ENCODE assay signal across 9 mouse cellular contexts in genomic region chr10:61759869-61760268, GRCm38 (mm10). TPM values are rescaled to one million over a fixed set of nuclear protein-coding genes. Genes with fewer than 3 reads are reported as not detected.
DNase-seq lines count a peak whose midpoint lies in the region; ATAC-seq and TF ChIP-seq lines count a peak whose summit lies in the region.
"Had no signal": no experiment of that assay in that cellular context is flagged by ENCODE, and none has a peak within 500 bp of the region (broad histone marks: within the 10 kb centered on the region; RNA-seq: fewer than 3 reads in every experiment).

No protein-coding gene starts in this region.

- H3K27me3 ChIP-seq in hindbrain, embryonic 10.5 days (ENCODE audit: insufficient read depth, poor library complexity, severe bottlenecking) = no peaks in the 10 kb centered on the region; the same call in 1 of the 2 replicates
- no peaks in the 10 kb centered on the region for H3K27me3 ChIP-seq in hindbrain, embryonic 14.5 days (ENCODE audit: control insufficient read depth, insufficient read depth, low read length)
- no peaks in the 10 kb centered on the region for H3K27me3 ChIP-seq in embryonic facial prominence, embryonic 10.5 days (replicated peaks; ENCODE audit: low read depth, poor library complexity, severe bottlenecking)
- no peaks in the 10 kb centered on the region for H3K27me3 ChIP-seq in intestine, embryonic 14.5 days (replicated peaks; ENCODE audit: control insufficient read depth, insufficient read depth, low read length)

- H3K4me3 ChIP-seq in hindbrain, embryonic 10.5 days = no peak overlapping the region
- no peak overlapping the region for H3K4me3 ChIP-seq in hindbrain, embryonic 14.5 days (replicated peaks; ENCODE audit: low read length)
- H3K4me3 ChIP-seq in embryonic facial prominence, embryonic 10.5 days = no peak overlapping the region
- H3K4me3 ChIP-seq in intestine, embryonic 14.5 days (ENCODE audit: low read depth, low read length) = no peak overlapping the region
- no peak overlapping the region for H3K4me3 ChIP-seq in olfactory bulb, adult 2 months (ENCODE audit: insufficient read depth, low read depth, low read length)
- H3K4me3 ChIP-seq: neural tube, embryonic 12.5 days had no signal

- DNase-seq in hindbrain, embryonic 10.5 days (ENCODE audit: low spot score) = peak; percentile 33
- DNase-seq in hindbrain, embryonic 14.5 days (ENCODE audit: low spot score) = no peak
- peak; percentile 60 for DNase-seq in embryonic facial prominence, embryonic 10.5 days (ENCODE audit: low spot score)
- no peak for DNase-seq in intestine, embryonic 14.5 days (ENCODE audit: low spot score)
- DNase-seq in frontal cortex, adult 2 months (ENCODE audit: extremely low spot score in 1 of 2, low spot score in 1 of 2) = no peak
- DNase-seq in left cerebral cortex, postnatal 14 days (ENCODE audit: low spot score in 2 of 2) = no peak
- DNase-seq in testis, postnatal 14 days (ENCODE audit: low spot score) = no peak

- no peak overlapping the region for H3K27ac ChIP-seq in hindbrain, embryonic 10.5 days
- H3K27ac ChIP-seq in hindbrain, embryonic 14.5 days = no peak overlapping the region
- H3K27ac ChIP-seq in embryonic facial prominence, embryonic 10.5 days (replicated peaks) = no peak overlapping the region
- H3K27ac ChIP-seq in intestine, embryonic 14.5 days (ENCODE audit: low read depth) = peak overlapping the region; percentile 22; the same call in 1 of the 2 replicates
- H3K27ac ChIP-seq in olfactory bulb, adult 2 months (ENCODE audit: insufficient read depth, low read depth, low read length) = peak overlapping the region; percentile 46
- H3K27ac ChIP-seq: neural tube, embryonic 12.5 days had no signal

- no peak for TF ChIP-seq POLR2A in olfactory bulb, adult 2 months (IDR thresholded peaks at IDR 0.05; ENCODE audit: insufficient read depth, low read depth, low read length)

- TF ChIP-seq CTCF in olfactory bulb, adult 2 months (IDR thresholded peaks at IDR 0.05; ENCODE audit: insufficient read depth, low read depth, low read length) = no peak

- WGBS in hindbrain, embryonic 10.5 days = 63% methylated on average over 6 of the region's 6 CpGs
- 79% methylated on average over 6 of the region's 6 CpGs for WGBS in hindbrain, embryonic 14.5 days
- 53% methylated on average over 6 of the region's 6 CpGs for WGBS in embryonic facial prominence, embryonic 10.5 days
- 32% methylated on average over 6 of the region's 6 CpGs for WGBS in intestine, embryonic 14.5 days
- 30% methylated on average over 6 of the region's 6 CpGs for WGBS in olfactory bulb, adult 2 months

- no peak for ATAC-seq in hindbrain, embryonic 14.5 days (ENCODE audit: low FRiP score)
- ATAC-seq in intestine, embryonic 14.5 days (replicated peaks; ENCODE audit: low FRiP score, low TSS enrichment, low read depth) = no peak

- intact Hi-C loops in left cerebral cortex, postnatal 14 days (cut with DNase I) = no loop called here

- no peak overlapping the region for H3K9ac ChIP-seq in hindbrain, embryonic 14.5 days
- no peak overlapping the region for H3K9ac ChIP-seq in intestine, embryonic 14.5 days (ENCODE audit: low read length)
- H3K9ac ChIP-seq: neural tube, embryonic 12.5 days had no signal

- no peak overlapping the region for H3K4me2 ChIP-seq in hindbrain, embryonic 14.5 days (replicated peaks)
- no peak overlapping the region for H3K4me2 ChIP-seq in intestine, embryonic 14.5 days (ENCODE audit: low read length)
- H3K4me2 ChIP-seq: neural tube, embryonic 12.5 days had no signal

- H3K9me3 ChIP-seq in hindbrain, embryonic 10.5 days = no peaks in the 10 kb centered on the region
- H3K9me3 ChIP-seq in hindbrain, embryonic 14.5 days (ENCODE audit: control insufficient read depth, low read length) = no peaks in the 10 kb centered on the region
- no peaks in the 10 kb centered on the region for H3K9me3 ChIP-seq in embryonic facial prominence, embryonic 10.5 days
- no peaks in the 10 kb centered on the region for H3K9me3 ChIP-seq in intestine, embryonic 14.5 days (ENCODE audit: control insufficient read depth, low read length)
- H3K9me3 ChIP-seq: neural tube, embryonic 12.5 days had no signal

- peaks cover 17% of the 10 kb centered on the region for H3K4me1 ChIP-seq in hindbrain, embryonic 10.5 days (replicated peaks)
- H3K4me1 ChIP-seq in hindbrain, embryonic 14.5 days (replicated peaks; ENCODE audit: control insufficient read depth, insufficient read depth, low read length) = 0 out of 2 replicates have a peak, but pooled peaks cover 4% of the 10 kb centered on the region
- H3K4me1 ChIP-seq in embryonic facial prominence, embryonic 10.5 days = peaks cover 24% of the 10 kb centered on the region
- peaks cover 11% of the 10 kb centered on the region for H3K4me1 ChIP-seq in intestine, embryonic 14.5 days (replicated peaks; ENCODE audit: control insufficient read depth, insufficient read depth, low read length)
- H3K4me1 ChIP-seq in olfactory bulb, adult 2 months (ENCODE audit: control insufficient read depth, insufficient read depth, low read length) = peaks cover 24% of the 10 kb centered on the region

- H3K36me3 ChIP-seq in hindbrain, embryonic 10.5 days = peaks cover 56% of the 10 kb centered on the region
- peaks cover 32% of the 10 kb centered on the region for H3K36me3 ChIP-seq in hindbrain, embryonic 14.5 days (replicated peaks; ENCODE audit: control insufficient read depth, insufficient read depth)
- H3K36me3 ChIP-seq in embryonic facial prominence, embryonic 10.5 days (replicated peaks) = peaks cover 71% of the 10 kb centered on the region
- H3K36me3 ChIP-seq in intestine, embryonic 14.5 days (ENCODE audit: control insufficient read depth, insufficient read depth, low read length) = peaks cover 28% of the 10 kb centered on the region

RNA-seq across cellular contexts. Expression of gene H2afy2, which starts 24.1 kb away (rescaled TPM):
- polyA plus RNA-seq in hindbrain, embryonic 10.5 days (2016; fragmentation: Nextera tagmentation; extraction: Ambion mirVana) = 297 and 325 TPM in 2 replicates
- 202 and 203 TPM in 2 replicates for polyA plus RNA-seq in hindbrain, embryonic 14.5 days (2014; fragmentation: Nextera tagmentation; extraction: Ambion mirVana)
- polyA plus RNA-seq in embryonic facial prominence, embryonic 10.5 days (2016; fragmentation: Nextera tagmentation; extraction: Ambion mirVana) = 368 and 392 TPM in 2 replicates
- 104 and 120 TPM in 2 replicates for polyA plus RNA-seq in intestine, embryonic 14.5 days (2014; fragmentation: Nextera tagmentation; extraction: Ambion mirVana)
- polyA plus RNA-seq in olfactory bulb, adult 2 months (2012; ENCODE audit: insufficient read depth, insufficient read length, low replicate concordance, missing spikeins) = not detected in 2 replicates
- polyA plus RNA-seq in frontal cortex, adult 2 months (2012; rRNA removed) = 25.1 and 28.8 TPM in 2 replicates
- 10 to 100 TPM; 36.6 to 40.4 TPM for total RNA-seq in left cerebral cortex, postnatal 14 days (2021)

RNA-seq across cellular contexts. Expression of gene Aifm2, which starts 44.8 kb away (rescaled TPM):
- polyA plus RNA-seq in hindbrain, embryonic 10.5 days (2016; fragmentation: Nextera tagmentation; extraction: Ambion mirVana) = 5.1 and 8.2 TPM in 2 replicates
- 11.9 and 12.3 TPM in 2 replicates for polyA plus RNA-seq in hindbrain, embryonic 14.5 days (2014; fragmentation: Nextera tagmentation; extraction: Ambion mirVana)
- polyA plus RNA-seq in embryonic facial prominence, embryonic 10.5 days (2016; fragmentation: Nextera tagmentation; extraction: Ambion mirVana) = 8.2 and 11.8 TPM in 2 replicates
- 19.1 and 19.6 TPM in 2 replicates for polyA plus RNA-seq in intestine, embryonic 14.5 days (2014; fragmentation: Nextera tagmentation; extraction: Ambion mirVana)
- polyA plus RNA-seq in olfactory bulb, adult 2 months (2012; ENCODE audit: insufficient read depth, insufficient read length, low replicate concordance, missing spikeins) = not detected in 2 replicates
- 10.7 and 13.3 TPM in 2 replicates for polyA plus RNA-seq in frontal cortex, adult 2 months (2012; rRNA removed)
- 1 to 10 TPM; 5.0 to 8.1 TPM for total RNA-seq in left cerebral cortex, postnatal 14 days (2021)

Comparison
In these comparisons a context has a peak if more than half of its experiments do, and no peak if none do; other contexts are left out.
1. DNase-seq: peak in hindbrain, embryonic 10.5 days (single experiment) and embryonic facial prominence, embryonic 10.5 days (single experiment); none in hindbrain, embryonic 14.5 days (single experiment), intestine, embryonic 14.5 days (single experiment), frontal cortex, adult 2 months (0 of 2), left cerebral cortex, postnatal 14 days (0 of 2) and testis, postnatal 14 days (single experiment).
2. H3K27ac ChIP-seq: peak in intestine, embryonic 14.5 days (single experiment) and olfactory bulb, adult 2 months (single experiment); none in hindbrain, embryonic 10.5 days (single experiment), hindbrain, embryonic 14.5 days (single experiment) and embryonic facial prominence, embryonic 10.5 days (single experiment).
3. RNA of gene H2afy2, which starts 24.1 kb away (polyA plus RNA-seq): 368 to 392 TPM in embryonic facial prominence, embryonic 10.5 days, 297 to 325 TPM in hindbrain, embryonic 10.5 days, 202 to 203 TPM in hindbrain, embryonic 14.5 days, 104 to 120 TPM in intestine, embryonic 14.5 days and 25.1 to 28.8 TPM in frontal cortex, adult 2 months; not detected in olfactory bulb, adult 2 months; every median in the first group is over 10 times any median in the second.